Mouse (Mus musculus) neural tube, embryonic 15.5 days (tissue): Measurements from ENCODE around the gene C2. TPM values are rescaled to one million over a fixed set of nuclear protein-coding genes. Genes with fewer than 3 reads are reported as not detected.

Experiments used
- microRNA-seq: library from miRNA; unstranded; fragments of <30 nt; microRNA quantifications from one replicate; pipeline ENCODE4, GENCODE M21; 2017
- polyA plus RNA-seq: library from polyadenylated mRNA; unstranded; fragments of >200 nt; fragmentation: Nextera tagmentation; extraction: Ambion mirVana; gene quantifications from 2 replicates; pipeline ENCODE4 v1.2.1, GENCODE M21; 2015

C2 gene
- polyA plus RNA-seq, 1 experiment from 2014 or later, result 1.7 TPM

Small RNA genes within 50 kb of the gene (microRNA-seq; reads per million reads assigned to microRNA genes)
- gene Mir6970 (0.52 reads per million), gene Mir6971 (1.9 reads per million, percentile 3 among the genes with 10 or more reads in this experiment), gene Mir6972 (not detected)

Other genes with a start within 250 kb of the C2 start
- gene Tnxb, start 227.7 kb downstream of the C2 start, polyA plus RNA-seq, result 0.50 and 0.64 TPM in 2 replicates
- 0.14 and 0.27 TPM in 2 replicates for gene C4b, start 154.4 kb downstream of the C2 start, polyA plus RNA-seq
- gene Cyp21a1, start 93.7 kb downstream of the C2 start, polyA plus RNA-seq, result not detected in 2 replicates
- gene Stk19, start 61.3 kb downstream of the C2 start, polyA plus RNA-seq, result 40.0 and 41.6 TPM in 2 replicates
- gene Dxo, start 61.2 kb downstream of the C2 start, polyA plus RNA-seq, result 58.9 and 64.8 TPM in 2 replicates
- gene Skiv2l, start 48.1 kb downstream of the C2 start, polyA plus RNA-seq, result 56.6 and 57.4 TPM in 2 replicates
- 77.4 and 77.8 TPM in 2 replicates for gene Nelfe, start 47.9 kb downstream of the C2 start, polyA plus RNA-seq
- gene Cfb, start 35.7 kb downstream of the C2 start, polyA plus RNA-seq, result 2.4 and 5.9 TPM in 2 replicates
- gene Zbtb12, start 18.8 kb downstream of the C2 start, polyA plus RNA-seq, result 9.6 and 10.6 TPM in 2 replicates
- not detected in 2 replicates for gene Gm20547, start 16.2 kb downstream of the C2 start, polyA plus RNA-seq
- gene Ehmt2, start 204 bp upstream of the C2 start, polyA plus RNA-seq, result 80.4 and 81.2 TPM in 2 replicates
- 4.1 TPM in 1 of 2 replicates, not detected in the other for gene Slc44a4, start 16.2 kb upstream of the C2 start, polyA plus RNA-seq
- 39.1 and 43.5 TPM in 2 replicates for gene Neu1, start 33.0 kb upstream of the C2 start, polyA plus RNA-seq
- gene Hspa1b, start 61.0 kb upstream of the C2 start, polyA plus RNA-seq, result 0.54 and 0.84 TPM in 2 replicates
- not detected in 2 replicates for gene Gm20481, start 71.6 kb upstream of the C2 start, polyA plus RNA-seq
- 12.8 and 13.2 TPM in 2 replicates for gene Hspa1a, start 73.9 kb upstream of the C2 start, polyA plus RNA-seq
- gene Hspa1l, start 74.4 kb upstream of the C2 start, polyA plus RNA-seq, result 1.4 and 1.5 TPM in 2 replicates
- gene Lsm2, start 83.6 kb upstream of the C2 start, polyA plus RNA-seq, result 97.9 and 120 TPM in 2 replicates
- 57.8 and 83.6 TPM in 2 replicates for gene Vars, start 102.7 kb upstream of the C2 start, polyA plus RNA-seq
- 0.19 and 0.34 TPM in 2 replicates for gene Vwa7, start 118.3 kb upstream of the C2 start, polyA plus RNA-seq
- gene Sapcd1, start 129.8 kb upstream of the C2 start, polyA plus RNA-seq, result 1.8 and 6.2 TPM in 2 replicates
- gene Msh5, start 148.5 kb upstream of the C2 start, polyA plus RNA-seq, result 2.0 and 3.3 TPM in 2 replicates
- gene Clic1, start 151.7 kb upstream of the C2 start, polyA plus RNA-seq, result 76.6 and 156 TPM in 2 replicates
- 244 and 261 TPM in 2 replicates for gene Ddah2, start 160.8 kb upstream of the C2 start, polyA plus RNA-seq
- 0.19 TPM in 1 of 2 replicates, not detected in the other for gene Ly6g6c, start 167.1 kb upstream of the C2 start, polyA plus RNA-seq
- 0.17 and 0.24 TPM in 2 replicates for gene Mpig6b, start 167.9 kb upstream of the C2 start, polyA plus RNA-seq
- gene Ly6g6e, start 178.6 kb upstream of the C2 start, polyA plus RNA-seq, result 0.65 and 1.3 TPM in 2 replicates
- gene Ly6g6d, start 179.8 kb upstream of the C2 start, polyA plus RNA-seq, result 0.74 and 2.8 TPM in 2 replicates
- 0.32 TPM in 1 of 2 replicates, not detected in the other for gene Ly6g6f, start 187.3 kb upstream of the C2 start, polyA plus RNA-seq
- gene Abhd16a, start 191.0 kb upstream of the C2 start, polyA plus RNA-seq, result 110 TPM in 2 replicates
- gene Ly6g5c, start 210.0 kb upstream of the C2 start, polyA plus RNA-seq, result not detected in 2 replicates
- gene Ly6g5b, start 217.2 kb upstream of the C2 start, polyA plus RNA-seq, result 1.0 and 1.5 TPM in 2 replicates
- gene Gpank1, start 223.2 kb upstream of the C2 start, polyA plus RNA-seq, result 22.4 and 22.8 TPM in 2 replicates
- 312 and 350 TPM in 2 replicates for gene Csnk2b, start 223.8 kb upstream of the C2 start, polyA plus RNA-seq
- 9.5 and 10.6 TPM in 2 replicates for gene D17H6S53E, start 228.1 kb upstream of the C2 start, polyA plus RNA-seq
- 0.20 and 0.84 TPM in 2 replicates for gene Apom, start 233.8 kb upstream of the C2 start, polyA plus RNA-seq
- 54.7 and 62.7 TPM in 2 replicates for gene Bag6, start 236.9 kb upstream of the C2 start, polyA plus RNA-seq